Mouse (Mus musculus) heart, embryonic 14.5 days (tissue): ENCODE measurements around the gene Col11a1. TPM values are rescaled to one million over a fixed set of nuclear protein-coding genes. Genes with fewer than 3 reads are reported as not detected.

Source experiments
- ATAC-seq: fragments of 200-750 bp; cut with Nextera tagmentation; 2 replicates; pipeline ENCODE4 v1.8.0; 2017; ENCODE audit warnings: low read depth, moderate TSS enrichment; ENCODE audit not compliant: insufficient number of reproducible peaks, insufficient read depth, low FRiP score
- H3K27ac ChIP-seq, 2 experiments: fragments of 200-500 bp in 1 of 2; fragments of 300-500 bp in 1 of 2; sonication (generic) in 1 of 2; replicated peaks in 1 of 2; 2 replicates each; pipeline ENCODE4 v1.5.1; 2012 to 2014; ENCODE audit warnings: low read depth in 2 of 2, low read length in 2 of 2, control low read depth in 1 of 2, mild to moderate bottlenecking in 1 of 2, mixed read lengths in 1 of 2; ENCODE audit not compliant: control insufficient read depth in 1 of 2, insufficient read depth in 1 of 2
- H3K27me3 ChIP-seq: fragments of 300-500 bp; sonication (generic); 2 replicates; pipeline ENCODE4 v1.6.1; 2014; ENCODE audit warnings: mild to moderate bottlenecking, low read length, control low read depth; ENCODE audit not compliant: control insufficient read depth, insufficient read depth
- H3K36me3 ChIP-seq: fragments of 300-500 bp; sonication (generic); 2 replicates; pipeline ENCODE4 v1.6.1; 2014; ENCODE audit warnings: mild to moderate bottlenecking, control low read depth, low read length, mixed read lengths; ENCODE audit not compliant: control insufficient read depth, insufficient read depth
- H3K4me1 ChIP-seq, 2 experiments: fragments of 200-500 bp in 1 of 2; fragments of 300-500 bp in 1 of 2; sonication (generic) in 1 of 2; 2 replicates each; pipeline ENCODE4 v1.6.1; 2012 to 2014; ENCODE audit warnings: low read length in 2 of 2, control low read depth in 1 of 2, mixed read lengths in 1 of 2; ENCODE audit not compliant: control insufficient read depth in 2 of 2, insufficient read depth in 2 of 2
- H3K4me2 ChIP-seq: fragments of 300-500 bp; sonication (generic); 2 replicates; pipeline ENCODE4 v1.6.1; 2014; ENCODE audit warnings: mild to moderate bottlenecking, low read length
- H3K4me3 ChIP-seq, 2 experiments: fragments of 200-500 bp in 1 of 2; fragments of 300-500 bp in 1 of 2; sonication (generic) in 1 of 2; 2 replicates each; pipeline ENCODE4 v1.5.1; 2012 to 2014; ENCODE audit warnings: low read length in 2 of 2, mild to moderate bottlenecking in 2 of 2, control low read depth in 1 of 2, low read depth in 1 of 2, moderate library complexity in 1 of 2; ENCODE audit not compliant: control insufficient read depth in 1 of 2, insufficient read depth in 1 of 2
- H3K9ac ChIP-seq: fragments of 300-500 bp; sonication (generic); 2 replicates; pipeline ENCODE4 v1.6.1; 2014; ENCODE audit warnings: mild to moderate bottlenecking, low read length
- H3K9me3 ChIP-seq: fragments of 300-500 bp; sonication (generic); 2 replicates; pipeline ENCODE4 v1.6.1; 2016; ENCODE audit warnings: low read length, control low read depth; ENCODE audit not compliant: control insufficient read depth
- WGBS: fragments of 180-500 bp; shearing (Covaris S2); extraction: QIAGEN DNeasy Blood & Tissue Kit; methylation state at CpG from one replicate; pipeline ENCODE4 v1.1.7; 2014; 5-methylcytosine and 5-hydroxymethylcytosine counted together
- polyA plus RNA-seq: library from polyadenylated mRNA; unstranded; fragments of >200 nt; fragmentation: Nextera tagmentation; extraction: Ambion mirVana; gene quantifications from 2 replicates; pipeline ENCODE4 v1.2.1, GENCODE M21; 2014

Gene Col11a1
- polyA plus RNA-seq: 4.1 and 4.3 TPM in 2 replicates

- Histone ChIP-seq H3K4me2 (peak within 1 kb of the TSS; percentile 92), H3K27me3 (no peaks in the 10 kb centered on the region), H3K36me3 (no peaks in the 10 kb centered on the region), H3K4me3 (peak within 1 kb of the TSS; percentile 64 to 68), H3K9me3 (no peaks in the 10 kb centered on the region), H3K4me1 (peaks cover 0 to 3% of the 10 kb centered on the region in 2 experiments; a peak in 1 of 4 replicates), H3K9ac (peak within 1 kb of the TSS; percentile 69), H3K27ac (no peak within 1 kb of the TSS)
- 0% methylated on average over 19 of the region's 19 CpGs for WGBS
- ATAC-seq: peak; percentile 92
These were observed at the start of gene Col11a1 for GRCm38 (mm10) chr3:114029971-114030635. Col11a1 (plus strand) TSS chr3:114030540.

DNA sequence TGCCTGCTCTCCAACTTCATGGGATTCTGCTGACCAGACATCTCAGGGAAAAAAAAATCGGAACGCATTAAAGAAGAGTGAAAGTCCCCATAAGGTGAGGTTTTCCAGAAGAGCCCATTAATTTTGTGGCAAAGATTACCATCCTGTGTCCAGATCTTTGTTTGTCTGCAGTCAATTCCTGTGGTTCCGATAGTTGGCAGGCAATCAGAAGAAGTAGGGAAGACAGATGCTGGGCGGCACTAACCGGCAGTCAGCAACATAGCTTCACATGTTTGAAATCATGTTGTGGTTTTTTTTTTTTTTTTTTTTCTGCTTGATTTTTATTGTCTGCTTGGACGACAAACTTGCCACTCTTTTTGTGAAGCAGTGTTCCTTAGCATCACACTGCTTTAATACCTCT lies 39.4 kb upstream of the Col11a1 start:
- Histone ChIP-seq H3K9ac (no peak overlapping the region), H3K4me3 (no peak overlapping the region), H3K36me3 (no peaks in the 10 kb centered on the region), H3K27me3 (no peaks in the 10 kb centered on the region), H3K4me2 (no peak overlapping the region), H3K9me3 (no peaks in the 10 kb centered on the region), H3K4me1 (no peaks in the 10 kb centered on the region), H3K27ac (no peak overlapping the region)
- 85% methylated on average over 6 of the region's 6 CpGs for WGBS
- no peak for ATAC-seq

- Histone ChIP-seq H3K27ac (no peak overlapping the region), H3K4me2 (peak overlapping the region; percentile 92), H3K9ac (peak overlapping the region; percentile 69), H3K4me3 (peak overlapping the region; percentile 64 to 68), H3K4me1 (peaks cover 0 to 3% of the 10 kb centered on the region in 2 experiments; a peak in 1 of 4 replicates), H3K9me3 (no peaks in the 10 kb centered on the region), H3K36me3 (no peaks in the 10 kb centered on the region), H3K27me3 (no peaks in the 10 kb centered on the region)
- no peak for ATAC-seq
- under 1% methylated on average over 9 of the region's 9 CpGs for WGBS
These were observed 546 bp downstream of the Col11a1 start for GRCm38 (mm10) chr3:114030886-114031285.

- peak overlapping the region; percentile 64 to 68 for H3K4me3 ChIP-seq
- 2% methylated on average over 21 of the region's 21 CpGs for WGBS
- ATAC-seq: peak; percentile 63
- no peak overlapping the region for H3K27ac ChIP-seq
- peak overlapping the region; percentile 69 for H3K9ac ChIP-seq
- peak overlapping the region; percentile 92 for H3K4me2 ChIP-seq
- no peaks in the 10 kb centered on the region for H3K27me3 ChIP-seq
- H3K4me1 ChIP-seq: peaks cover 0 to 3% of the 10 kb centered on the region in 2 experiments; a peak in 1 of 4 replicates
- no peaks in the 10 kb centered on the region for H3K9me3 ChIP-seq
- no peaks in the 10 kb centered on the region for H3K36me3 ChIP-seq
These were observed 1.2 kb downstream of the Col11a1 start for GRCm38 (mm10) chr3:114031351-114032213.

DNA sequence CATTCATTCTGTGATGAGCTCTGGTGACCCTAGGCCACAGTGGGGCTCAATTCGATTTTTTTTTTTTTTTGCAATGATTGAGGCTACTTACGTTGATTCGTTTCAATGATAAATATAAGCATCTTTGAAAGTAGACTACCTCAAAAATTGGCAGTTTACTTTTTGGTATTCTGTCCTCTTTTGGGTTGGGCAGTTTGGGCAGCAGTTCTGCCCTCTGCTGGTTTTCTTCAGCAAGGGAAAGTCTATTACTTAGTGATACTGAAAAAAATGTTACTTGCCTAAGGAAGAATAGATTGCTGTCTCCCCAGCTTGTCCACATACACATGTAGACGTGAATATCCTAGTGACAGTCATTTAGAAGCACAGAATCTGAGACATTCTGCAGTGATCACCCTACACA lies 2.0 kb downstream of the Col11a1 start:
- 5% methylated on average over 4 of the region's 4 CpGs for WGBS
- H3K4me1 ChIP-seq: peaks cover 0 to 3% of the 10 kb centered on the region in 2 experiments; a peak in 1 of 4 replicates
- peak overlapping the region; percentile 48; the same call in 1 of the 2 replicates for H3K9ac ChIP-seq
- H3K36me3 ChIP-seq: no peaks in the 10 kb centered on the region
- no peaks in the 10 kb centered on the region for H3K9me3 ChIP-seq
- peak overlapping the region; percentile 92 for H3K4me2 ChIP-seq
- H3K4me3 ChIP-seq: peak overlapping the region; percentile 64 to 68
- ATAC-seq: no peak
- H3K27ac ChIP-seq: no peak overlapping the region
- no peaks in the 10 kb centered on the region for H3K27me3 ChIP-seq

- Histone ChIP-seq H3K9me3 (no peaks in the 10 kb centered on the region), H3K27ac (no peak overlapping the region), H3K36me3 (no peaks in the 10 kb centered on the region), H3K9ac (no peak overlapping the region), H3K4me2 (no peak overlapping the region), H3K4me3 (no peak overlapping the region), H3K27me3 (no peaks in the 10 kb centered on the region), H3K4me1 (0 out of 4 replicates have a peak, but pooled peaks cover 0 to 3% of the 10 kb centered on the region in 2 experiments)
- no peak for ATAC-seq
These were observed 22.1 kb downstream of the Col11a1 start for GRCm38 (mm10) chr3:114052406-114052805.

GRCm38 (mm10) chr3:114053501-114053900 lies 23.2 kb downstream of the Col11a1 start:
- Histone ChIP-seq H3K9me3 (no peaks in the 10 kb centered on the region), H3K36me3 (no peaks in the 10 kb centered on the region), H3K4me1 (0 out of 4 replicates have a peak, but pooled peaks cover 0 to 3% of the 10 kb centered on the region in 2 experiments), H3K9ac (no peak overlapping the region), H3K4me3 (no peak overlapping the region), H3K27ac (no peak overlapping the region), H3K4me2 (no peak overlapping the region), H3K27me3 (no peaks in the 10 kb centered on the region)
- 63% methylated on average over 3 of the region's 3 CpGs for WGBS
- no peak for ATAC-seq
